Mouse (Mus musculus) embryonic facial prominence, embryonic 10.5 days (tissue): ENCODE measurements around the gene Taf1d. TPM values are rescaled to one million over a fixed set of nuclear protein-coding genes. Genes with fewer than 3 reads are reported as not detected.

ENCODE experiments used
- DNase-seq: peaks from one replicate; pipeline ENCODE4 v3.0.0-alpha.2; 2017; ENCODE audit warnings: low spot score
- H3K27ac ChIP-seq: fragments of 300-500 bp; sonication (generic); replicated peaks from 2 replicates; pipeline ENCODE4 v1.5.1; 2016; ENCODE audit warnings: mild to moderate bottlenecking
- H3K27me3 ChIP-seq: fragments of 300-500 bp; sonication (generic); replicated peaks from 2 replicates; pipeline ENCODE4 v1.6.1; 2016; ENCODE audit warnings: low read depth, mild to moderate bottlenecking; ENCODE audit not compliant: poor library complexity, severe bottlenecking
- H3K36me3 ChIP-seq: fragments of 300-500 bp; sonication (generic); replicated peaks from 2 replicates; pipeline ENCODE4 v1.6.1; 2016; ENCODE audit warnings: mild to moderate bottlenecking, moderate library complexity
- H3K4me1 ChIP-seq: fragments of 300-500 bp; sonication (generic); 2 replicates; pipeline ENCODE4 v1.6.1; 2016
- H3K4me3 ChIP-seq: fragments of 300-500 bp; sonication (generic); 2 replicates; pipeline ENCODE4 v1.5.1; 2016; ENCODE audit warnings: mild to moderate bottlenecking, moderate library complexity
- H3K9me3 ChIP-seq: fragments of 300-500 bp; sonication (generic); 2 replicates; pipeline ENCODE4 v1.6.1; 2016; ENCODE audit warnings: mild to moderate bottlenecking
- WGBS: fragments of 180-500 bp; shearing (Covaris S2); methylation state at CpG from one replicate; pipeline ENCODE4 v1.1.7; 2016; 5-methylcytosine and 5-hydroxymethylcytosine counted together
- microRNA-seq: library from miRNA; unstranded; fragments of <30 nt; microRNA quantifications from one replicate; pipeline ENCODE4, GENCODE M21; 2017
- polyA plus RNA-seq: library from polyadenylated mRNA; unstranded; fragments of >200 nt; fragmentation: Nextera tagmentation; extraction: Ambion mirVana; gene quantifications from 2 replicates; pipeline ENCODE4 v1.2.1, GENCODE M21; 2016

Gene Taf1d
- polyA plus RNA-seq, 1 experiment from 2014 or later, result 101 TPM

DNA sequence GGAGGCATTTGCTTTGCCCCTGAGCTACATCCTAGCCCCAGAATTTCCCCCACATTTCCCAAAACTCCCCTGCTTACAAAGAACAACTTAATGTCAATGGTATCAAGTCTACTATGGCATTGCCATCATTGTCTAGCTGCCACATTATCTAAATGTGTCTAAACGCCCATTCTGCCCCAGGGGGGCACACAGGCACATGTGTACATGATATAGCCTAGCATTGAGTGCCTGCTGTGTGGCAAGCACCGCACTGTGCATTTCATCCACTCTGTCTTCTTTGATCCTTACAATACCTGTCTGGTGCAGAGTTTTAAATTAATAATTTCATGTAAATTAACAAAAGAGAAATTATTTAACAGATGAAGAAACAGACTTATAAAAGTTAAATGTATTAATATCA lies 60.2 kb downstream of the Taf1d start:
- Histone ChIP-seq H3K27me3 (no peaks in the 10 kb centered on the region), H3K27ac (no peak overlapping the region), H3K4me1 (no peaks in the 10 kb centered on the region), H3K4me3 (no peak overlapping the region), H3K36me3 (no peaks in the 10 kb centered on the region), H3K9me3 (no peaks in the 10 kb centered on the region)
- WGBS, result 76% methylated on average over 2 of the region's 2 CpGs
- no peak for DNase-seq

Small RNA genes within 50 kb of the gene (microRNA-seq; reads per million reads assigned to microRNA genes)
- gene Gm49349, result 1.2 reads per million
- gene mmu-mir-7650, result 0.91 reads per million

Other genes starting within 250 kb of the Taf1d start
- gene Hephl1, start 194.1 kb upstream of the Taf1d start, polyA plus RNA-seq, result not detected in 2 replicates
- gene Vstm5, start 67.2 kb upstream of the Taf1d start, polyA plus RNA-seq, result 1.1 and 1.2 TPM in 2 replicates
- gene Med17, start 26.3 kb upstream of the Taf1d start, polyA plus RNA-seq, result 37.2 and 42.1 TPM in 2 replicates
- gene 4931406C07Rik, start 234 bp downstream of the Taf1d start, polyA plus RNA-seq, result 5.4 and 6.8 TPM in 2 replicates
- 22.7 and 25.6 TPM in 2 replicates for gene Cep295, start 51.6 kb downstream of the Taf1d start, polyA plus RNA-seq
- 2.5 and 2.6 TPM in 2 replicates for gene Smco4, start 187.2 kb downstream of the Taf1d start, polyA plus RNA-seq